Mouse (Mus musculus): ENCODE results near the gene Cers4. TPM values are rescaled to one million over a fixed set of nuclear protein-coding genes. Genes with fewer than 3 reads are reported as not detected.

Cers4 gene
- total RNA-seq (2023): 10 to 100 TPM; 44.1 to 49.7 TPM

DNA sequence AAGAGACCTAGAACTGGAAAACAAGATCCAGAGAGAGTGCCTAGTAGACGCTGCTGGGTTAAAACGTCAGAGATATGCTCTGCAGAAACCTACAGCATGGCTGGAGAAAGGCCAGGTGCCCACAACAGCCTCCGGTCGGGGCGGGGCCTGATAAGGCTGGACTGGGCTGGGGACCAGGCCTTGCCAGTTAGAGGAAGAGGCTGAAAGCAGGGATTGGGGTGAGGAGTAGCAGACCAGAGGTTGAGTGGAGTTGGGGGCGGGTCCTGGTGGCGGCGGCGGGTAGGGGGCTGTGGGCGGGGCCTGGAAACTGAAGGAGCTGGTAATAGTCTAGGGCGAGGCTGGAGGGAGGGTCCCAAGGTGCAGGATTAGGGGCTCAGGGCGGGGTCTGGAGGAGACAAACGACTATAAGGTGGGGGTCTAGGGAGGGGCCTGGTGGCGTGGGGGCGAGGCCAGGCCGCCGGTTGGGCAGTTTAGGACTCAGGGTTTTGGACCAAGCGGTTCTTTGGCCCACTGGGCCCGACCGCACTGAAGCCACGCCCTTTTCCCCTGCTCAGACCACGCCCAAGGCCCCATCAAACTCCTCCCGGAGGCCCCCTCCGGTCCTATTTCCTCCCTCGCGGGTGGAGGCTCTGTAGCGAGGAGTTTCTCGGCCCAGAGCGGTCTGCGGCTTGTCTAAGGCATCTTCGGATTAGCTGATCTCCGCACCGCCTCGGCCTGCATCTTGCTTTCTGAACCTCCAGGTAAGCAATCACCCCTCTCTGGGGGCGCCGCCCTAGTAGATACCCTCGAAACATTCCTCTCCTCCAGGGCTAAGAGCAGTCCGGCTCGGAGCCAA lies at the start of gene Cers4:
TSS of gene Cers4 (plus strand) at position 176 of the 835 bp plus-strand sequence.

Other genes with a start within 250 kb of the Cers4 start
- gene Tgfbr3l, start 244.8 kb upstream of the Cers4 start, total RNA-seq (2023): 10 to 100 TPM; 18.0 to 30.9 TPM
- gene Snapc2, start 239.9 kb upstream of the Cers4 start, total RNA-seq (2023): 10 to 100 TPM; 15.1 to 15.6 TPM
- gene Ctxn1, start 233.8 kb upstream of the Cers4 start, total RNA-seq (2023): 1 to 10 TPM in 1 of 2 experiments, under 1 TPM in 1; 0.47 to 1.0 TPM
- gene Timm44, start 217.1 kb upstream of the Cers4 start, total RNA-seq (2023): 10 to 100 TPM; 86.3 to 94.1 TPM
- gene Ccl25, start 167.8 kb upstream of the Cers4 start, total RNA-seq (2023): 10 to 100 TPM; 13.5 to 21.4 TPM
- gene Elavl1, start 167.6 kb upstream of the Cers4 start, total RNA-seq (2023): 100 to 1,000 TPM; 105 TPM
- 10 to 100 TPM; 13.2 to 20.7 TPM for gene Zfp958, start 120.1 kb downstream of the Cers4 start, total RNA-seq (2023)

Measured in B cell, adult 67 days (primary cell).